Mouse (Mus musculus) gastrocnemius, adult 8-10 months (tissue): Measurements from ENCODE around the gene P4ha3. TPM values are rescaled to one million over a fixed set of nuclear protein-coding genes. Genes with fewer than 3 reads are reported as not detected.

Experiments
- DNase-seq, 2 experiments: peaks; one replicate each; pipeline ENCODE4 v3.0.0; 2022; ENCODE audit warnings: low spot score in 2 of 2
- total RNA-seq, 4 experiments: library from RNA; stranded (reverse); gene quantifications; 2 replicates each; pipeline ENCODE4 v1.2.4; 2022

P4ha3 gene
- total RNA-seq, 4 experiments from 2014 or later, result 0.12 TPM; not detected in 3

GRCm38 (mm10) chr7:100305894-100306293 lies 20.6 kb downstream of the P4ha3 start:
- DNase-seq, result no peak

- no peak for DNase-seq
These were observed 22.7 kb downstream of the P4ha3 start for GRCm38 (mm10) chr7:100307872-100308653.

- DNase-seq, result no peak
These were observed 23.9 kb downstream of the P4ha3 start for GRCm38 (mm10) chr7:100309216-100309615.

- DNase-seq, result no peak
These were observed 24.4 kb downstream of the P4ha3 start for GRCm38 (mm10) chr7:100309679-100310078.

GRCm38 (mm10) chr7:100310290-100310689 lies 25.0 kb downstream of the P4ha3 start:
- DNase-seq, result no peak

- no peak for DNase-seq
These were observed 27.4 kb downstream of the P4ha3 start for GRCm38 (mm10) chr7:100312716-100313115.

GRCm38 (mm10) chr7:100316924-100317323 lies 31.6 kb downstream of the P4ha3 start:
- no peak for DNase-seq

- DNase-seq, result no peak
These were observed 32.2 kb downstream of the P4ha3 start for GRCm38 (mm10) chr7:100317534-100317933.

- DNase-seq, result no peak
These were observed 38.4 kb downstream of the P4ha3 start for GRCm38 (mm10) chr7:100323721-100324120.

- no peak for DNase-seq
These were observed 40.2 kb downstream of the P4ha3 start for GRCm38 (mm10) chr7:100325482-100325881.

- DNase-seq, result no peak
These were observed 42.2 kb downstream of the P4ha3 start for GRCm38 (mm10) chr7:100327514-100327913.

GRCm38 (mm10) chr7:100328636-100329035 lies 43.3 kb downstream of the P4ha3 start:
- DNase-seq, result no peak

GRCm38 (mm10) chr7:100331269-100331668 lies 45.9 kb downstream of the P4ha3 start:
- no peak for DNase-seq

GRCm38 (mm10) chr7:100335921-100336320 lies 50.6 kb downstream of the P4ha3 start:
- DNase-seq, result no peak

- DNase-seq, result no peak
These were observed 69.7 kb downstream of the P4ha3 start for GRCm38 (mm10) chr7:100354984-100355383.

GRCm38 (mm10) chr7:100356324-100356723 lies 71.0 kb downstream of the P4ha3 start:
- DNase-seq, result no peak

- no peak for DNase-seq
These were observed 71.4 kb downstream of the P4ha3 start for GRCm38 (mm10) chr7:100356768-100357167.

- no peak for DNase-seq
These were observed 72.5 kb downstream of the P4ha3 start for GRCm38 (mm10) chr7:100357856-100358255.

GRCm38 (mm10) chr7:100363162-100363561 lies 77.8 kb downstream of the P4ha3 start:
- no peak for DNase-seq

GRCm38 (mm10) chr7:100364888-100365287 lies 79.6 kb downstream of the P4ha3 start:
- no peak for DNase-seq
